Mouse (Mus musculus) liver, embryonic 16.5 days (tissue): ENCODE results near the gene Lgr6. TPM values are rescaled to one million over a fixed set of nuclear protein-coding genes. Genes with fewer than 3 reads are reported as not detected.
A peak's percentile ranks its signal among the peaks of the same experiment; 100 is the strongest.

Source experiments
- ATAC-seq: fragments of 200-750 bp; cut with Nextera tagmentation; 2 replicates; pipeline ENCODE4 v1.8.0; 2017; ENCODE audit warnings: low read depth, mild to moderate bottlenecking, moderate number of reproducible peaks, moderate library complexity
- H3K27ac ChIP-seq: fragments of 300-500 bp; sonication (generic); 2 replicates; pipeline ENCODE4 v1.5.1; 2014; ENCODE audit warnings: mild to moderate bottlenecking, low read length
- H3K27me3 ChIP-seq: fragments of 300-500 bp; sonication (generic); 2 replicates; pipeline ENCODE4 v1.6.1; 2014; ENCODE audit warnings: low read depth, low read length, mixed read lengths; ENCODE audit not compliant: control insufficient read depth, insufficient read depth
- H3K36me3 ChIP-seq: fragments of 300-500 bp; sonication (generic); 2 replicates; pipeline ENCODE4 v1.6.1; 2014; ENCODE audit warnings: mild to moderate bottlenecking; ENCODE audit not compliant: control insufficient read depth, insufficient read depth
- H3K4me1 ChIP-seq: fragments of 300-500 bp; sonication (generic); 2 replicates; pipeline ENCODE4 v1.6.1; 2014; ENCODE audit warnings: low read depth, low read length, mixed read lengths; ENCODE audit not compliant: control insufficient read depth
- H3K4me2 ChIP-seq: fragments of 300-500 bp; sonication (generic); 2 replicates; pipeline ENCODE4 v1.6.1; 2014; ENCODE audit warnings: low read depth, low read length, mixed read lengths
- H3K4me3 ChIP-seq: fragments of 300-500 bp; sonication (generic); 2 replicates; pipeline ENCODE4 v1.5.1; 2014; ENCODE audit warnings: low read depth, mild to moderate bottlenecking, low read length
- H3K9ac ChIP-seq: fragments of 300-500 bp; sonication (generic); 2 replicates; pipeline ENCODE4 v1.6.1; 2014; ENCODE audit warnings: low read depth, low read length
- H3K9me3 ChIP-seq: fragments of 300-500 bp; sonication (generic); replicated peaks from 2 replicates; pipeline ENCODE4 v1.6.1; 2016; ENCODE audit warnings: low read length; ENCODE audit not compliant: control insufficient read depth
- WGBS: fragments of 180-500 bp; shearing (Covaris S2); extraction: QIAGEN DNeasy Blood & Tissue Kit; methylation state at CpG from one replicate; pipeline ENCODE4 v1.1.7; 2014; ENCODE audit not compliant: insufficient replicate concordance; 5-methylcytosine and 5-hydroxymethylcytosine counted together
- polyA plus RNA-seq: library from polyadenylated mRNA; unstranded; fragments of >200 nt; fragmentation: Nextera tagmentation; extraction: Ambion mirVana; gene quantifications from 2 replicates; pipeline ENCODE4 v1.2.1, GENCODE M21; 2015

The Lgr6 gene
- polyA plus RNA-seq, 1 experiment from 2014 or later: 0.08 TPM

GRCm38 (mm10) chr1:135143940-135144339, 38.9 kb upstream of the Lgr6 start:
- Histone ChIP-seq H3K4me1 (peaks cover 15% of the 10 kb centered on the region), H3K27me3 (no peaks in the 10 kb centered on the region), H3K36me3 (no peaks in the 10 kb centered on the region), H3K27ac (no peak overlapping the region), H3K4me2 (no peak overlapping the region), H3K9me3 (no peaks in the 10 kb centered on the region), H3K9ac (no peak overlapping the region), H3K4me3 (no peak overlapping the region)
- ATAC-seq: no peak
- WGBS: 64% methylated on average over 2 of the region's 2 CpGs

DNA sequence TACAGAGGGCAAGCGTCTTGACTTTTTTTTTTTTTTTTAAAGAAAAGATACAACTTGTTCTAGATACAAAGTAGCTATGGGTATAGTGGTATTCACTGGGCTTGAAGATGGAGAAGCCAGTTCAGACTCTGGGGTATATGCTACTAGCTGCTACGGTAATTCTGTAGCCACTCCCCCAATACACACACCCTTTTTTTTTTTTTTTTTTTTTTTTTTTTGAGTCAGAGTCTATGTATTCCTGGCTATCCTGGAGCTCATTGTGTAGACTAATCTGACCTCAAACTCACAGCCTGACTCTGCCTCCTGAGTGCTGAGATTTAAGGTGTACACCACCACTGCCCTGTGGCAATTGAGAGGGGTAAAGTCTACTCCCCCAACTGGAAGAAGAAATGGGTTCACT, 37.4 kb upstream of the Lgr6 start:
- no peaks in the 10 kb centered on the region for H3K27me3 ChIP-seq
- no peak overlapping the region for H3K9ac ChIP-seq
- no peak overlapping the region for H3K4me3 ChIP-seq
- WGBS: 66% methylated on average over 2 of the region's 2 CpGs
- H3K4me2 ChIP-seq: no peak overlapping the region
- peaks cover 10% of the 10 kb centered on the region for H3K4me1 ChIP-seq
- no peak overlapping the region for H3K27ac ChIP-seq
- no peaks in the 10 kb centered on the region; the same call in 1 of the 2 replicates for H3K36me3 ChIP-seq
- no peaks in the 10 kb centered on the region for H3K9me3 ChIP-seq
- no peak for ATAC-seq

DNA sequence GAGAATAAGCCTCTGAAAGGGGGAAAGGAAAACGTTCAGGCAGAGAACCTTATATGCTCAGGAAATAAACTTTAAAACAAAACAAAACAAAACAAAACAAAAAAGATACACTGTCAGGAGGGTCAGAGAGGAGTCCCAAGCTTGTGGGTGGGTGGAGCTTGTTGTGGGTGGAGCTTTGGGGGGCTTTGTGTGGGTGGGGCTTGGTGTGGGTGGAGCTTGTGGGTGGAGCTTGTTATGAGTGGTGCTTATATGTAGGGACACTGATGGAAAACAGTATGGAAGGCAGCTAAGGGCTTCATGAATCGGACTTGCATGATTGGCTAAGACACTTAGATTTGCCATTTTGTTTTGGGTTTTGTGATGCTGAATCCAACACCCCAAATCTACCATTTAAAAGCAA, 34.8 kb upstream of the Lgr6 start:
- Histone ChIP-seq H3K9me3 (no peaks in the 10 kb centered on the region), H3K36me3 (no peaks in the 10 kb centered on the region; the same call in 1 of the 2 replicates), H3K4me3 (no peak overlapping the region), H3K4me1 (no peaks in the 10 kb centered on the region), H3K4me2 (no peak overlapping the region), H3K27me3 (no peaks in the 10 kb centered on the region), H3K9ac (no peak overlapping the region), H3K27ac (no peak overlapping the region)
- WGBS: 76% methylated on average over 2 of the region's 2 CpGs
- no peak for ATAC-seq

GRCm38 (mm10) chr1:135136500-135136899, 31.4 kb upstream of the Lgr6 start:
- Histone ChIP-seq H3K27me3 (no peaks in the 10 kb centered on the region), H3K4me2 (no peak overlapping the region), H3K9me3 (no peaks in the 10 kb centered on the region), H3K4me3 (no peak overlapping the region), H3K4me1 (peaks cover 26% of the 10 kb centered on the region), H3K36me3 (no peaks in the 10 kb centered on the region; the same call in 1 of the 2 replicates), H3K27ac (no peak overlapping the region), H3K9ac (no peak overlapping the region)
- no peak for ATAC-seq
- 12% methylated on average over 1 of the region's 1 CpGs for WGBS

DNA sequence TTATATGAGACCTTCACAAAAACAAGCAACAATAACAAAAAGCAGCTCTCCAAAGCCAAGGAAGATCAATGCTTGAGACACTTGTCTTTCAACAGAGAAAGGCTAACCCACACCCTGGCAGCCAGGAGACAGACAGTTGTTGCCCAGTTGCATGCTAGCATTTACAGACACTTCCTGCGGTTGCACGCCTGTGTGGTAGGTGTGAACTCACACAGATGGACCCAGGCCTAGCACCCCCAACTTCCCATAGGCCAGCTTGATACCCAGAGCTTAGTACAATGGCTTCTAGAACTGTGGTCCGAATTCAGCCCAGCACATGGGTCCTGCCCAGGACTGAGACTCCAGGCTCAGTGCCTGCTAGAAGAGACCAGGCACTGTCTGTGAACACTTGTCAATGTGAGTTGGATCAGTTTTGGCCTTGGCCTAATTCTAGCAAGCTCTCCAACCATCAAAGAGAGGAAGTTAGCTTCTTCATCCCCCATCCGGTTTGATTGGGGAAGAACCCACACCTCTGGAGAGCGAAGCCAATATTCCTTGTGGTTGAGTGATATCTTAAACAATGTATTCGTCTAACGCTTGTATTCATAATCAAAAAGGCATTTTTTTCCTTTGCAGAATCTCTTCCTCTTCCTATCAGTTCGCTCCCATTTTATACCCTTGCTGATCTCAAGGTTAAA, 30.2 kb upstream of the Lgr6 start:
- no peak overlapping the region for H3K4me3 ChIP-seq
- no peaks in the 10 kb centered on the region for H3K9me3 ChIP-seq
- H3K36me3 ChIP-seq: no peaks in the 10 kb centered on the region; the same call in 1 of the 2 replicates
- H3K27me3 ChIP-seq: no peaks in the 10 kb centered on the region
- ATAC-seq: no peak
- 55% methylated on average over 8 of the region's 8 CpGs for WGBS
- no peak overlapping the region for H3K4me2 ChIP-seq
- no peak overlapping the region for H3K27ac ChIP-seq
- peaks cover 34% of the 10 kb centered on the region for H3K4me1 ChIP-seq
- no peak overlapping the region for H3K9ac ChIP-seq

GRCm38 (mm10) chr1:135133678-135134435, 28.8 kb upstream of the Lgr6 start:
- Histone ChIP-seq H3K4me2 (peak overlapping the region; percentile 42), H3K27ac (peak overlapping the region; percentile 61), H3K9me3 (no peaks in the 10 kb centered on the region), H3K36me3 (no peaks in the 10 kb centered on the region; the same call in 1 of the 2 replicates), H3K4me3 (peak overlapping the region; percentile 42), H3K4me1 (peaks cover 34% of the 10 kb centered on the region), H3K27me3 (0 out of 2 replicates have a peak, but pooled peaks cover 4% of the 10 kb centered on the region), H3K9ac (peak overlapping the region; percentile 29)
- WGBS: 30% methylated on average over 10 of the region's 10 CpGs
- ATAC-seq: no peak

- peak overlapping the region; percentile 42 for H3K4me2 ChIP-seq
- peak overlapping the region; percentile 79 for H3K27ac ChIP-seq
- H3K4me3 ChIP-seq: peak overlapping the region; percentile 42
- H3K36me3 ChIP-seq: no peaks in the 10 kb centered on the region; the same call in 1 of the 2 replicates
- no peaks in the 10 kb centered on the region for H3K9me3 ChIP-seq
- peak; percentile 35 for ATAC-seq
- 11% methylated on average over 9 of the region's 9 CpGs for whole genome bisulfite sequencing
- H3K4me1 ChIP-seq: peaks cover 34% of the 10 kb centered on the region
- 0 out of 2 replicates have a peak, but pooled peaks cover 4% of the 10 kb centered on the region for H3K27me3 ChIP-seq
- H3K9ac ChIP-seq: peak overlapping the region; percentile 29
These were observed 27.9 kb upstream of the Lgr6 start for GRCm38 (mm10) chr1:135132893-135133369.

DNA sequence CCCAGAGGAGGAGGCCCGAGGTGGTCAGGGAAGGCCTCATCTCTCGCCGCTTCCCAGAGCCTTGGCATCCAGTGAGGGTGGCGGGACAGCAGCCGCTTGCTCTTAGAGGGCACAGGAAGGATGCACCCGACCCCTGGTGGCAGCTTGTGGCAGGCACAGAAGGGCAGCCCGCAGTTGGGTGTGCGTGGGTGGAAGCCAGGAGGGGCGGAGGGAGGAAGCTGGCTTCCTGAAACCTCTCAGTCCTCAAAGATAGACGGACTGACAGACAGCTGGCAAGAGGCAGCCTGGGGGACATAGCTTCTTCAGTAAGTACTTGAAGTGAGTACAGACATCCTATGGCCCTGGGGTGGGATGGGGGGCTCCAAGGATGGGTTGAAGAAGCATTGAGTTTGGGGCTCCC, 27.4 kb upstream of the Lgr6 start, which contains the start of gene Ptpn7:
Gene Ptpn7 (plus strand): TSS at position 228 of the 400 bp plus-strand sequence.
- H3K4me2 ChIP-seq: peak within 1 kb of the TSS; percentile 42
- H3K4me3 ChIP-seq: peak within 1 kb of the TSS; percentile 42
- 0 out of 2 replicates have a peak, but pooled peaks cover 4% of the 10 kb centered on the region for H3K27me3 ChIP-seq
- peak within 1 kb of the TSS; percentile 79 for H3K27ac ChIP-seq
- peaks cover 34% of the 10 kb centered on the region for H3K4me1 ChIP-seq
- no peaks in the 10 kb centered on the region for H3K9me3 ChIP-seq
- peak; percentile 75 for ATAC-seq
- H3K36me3 ChIP-seq: no peaks in the 10 kb centered on the region; the same call in 1 of the 2 replicates
- 6% methylated on average over 10 of the region's 10 CpGs for WGBS
- H3K9ac ChIP-seq: peak within 1 kb of the TSS; percentile 40
